Mouse (Mus musculus) hindbrain, embryonic 10.5 days (tissue): ENCODE measurements around the gene Nfx1. TPM values are rescaled to one million over a fixed set of nuclear protein-coding genes. Genes with fewer than 3 reads are reported as not detected.

Experiments
- DNase-seq: peaks from one replicate; pipeline ENCODE4 v3.0.0-alpha.2; 2017; ENCODE audit warnings: low spot score
- H3K27ac ChIP-seq: fragments of 300-500 bp; sonication (generic); 2 replicates; pipeline ENCODE4 v1.5.1; 2016; ENCODE audit warnings: mild to moderate bottlenecking, moderate library complexity
- H3K27me3 ChIP-seq: fragments of 300-500 bp; sonication (generic); 2 replicates; pipeline ENCODE4 v1.6.1; 2016; ENCODE audit warnings: mild to moderate bottlenecking; ENCODE audit not compliant: poor library complexity, insufficient read depth, severe bottlenecking
- H3K36me3 ChIP-seq: fragments of 300-500 bp; sonication (generic); 2 replicates; pipeline ENCODE4 v1.6.1; 2016; ENCODE audit warnings: mild to moderate bottlenecking, moderate library complexity
- H3K4me1 ChIP-seq: fragments of 300-500 bp; sonication (generic); replicated peaks from 2 replicates; pipeline ENCODE4 v1.6.1; 2016; ENCODE audit warnings: mild to moderate bottlenecking
- H3K4me3 ChIP-seq: fragments of 300-500 bp; sonication (generic); 2 replicates; pipeline ENCODE4 v1.5.1; 2016; ENCODE audit warnings: mild to moderate bottlenecking, moderate library complexity
- H3K9me3 ChIP-seq: fragments of 300-500 bp; sonication (generic); 2 replicates; pipeline ENCODE4 v1.6.1; 2016; ENCODE audit warnings: mild to moderate bottlenecking, moderate library complexity
- WGBS: fragments of 180-500 bp; shearing (Covaris S2); methylation state at CpG from one replicate; pipeline ENCODE4 v1.1.7; 2016; 5-methylcytosine and 5-hydroxymethylcytosine counted together
- polyA plus RNA-seq: library from polyadenylated mRNA; unstranded; fragments of >200 nt; fragmentation: Nextera tagmentation; extraction: Ambion mirVana; gene quantifications from 2 replicates; pipeline ENCODE4 v1.2.1, GENCODE M21; 2016

Gene Nfx1
- polyA plus RNA-seq, 1 experiment from 2014 or later: 86.1 TPM

GRCm38 (mm10) chr4:41031242-41031641 lies 60.5 kb downstream of the Nfx1 start:
- Histone ChIP-seq H3K27ac (no peak overlapping the region), H3K9me3 (no peaks in the 10 kb centered on the region), H3K27me3 (no peaks in the 10 kb centered on the region), H3K36me3 (peaks cover 18% of the 10 kb centered on the region), H3K4me3 (no peak overlapping the region), H3K4me1 (peaks cover 13% of the 10 kb centered on the region)
- 76% methylated on average over 3 of the region's 3 CpGs for WGBS
- no peak for DNase-seq

GRCm38 (mm10) chr4:41037942-41038341 lies 67.2 kb downstream of the Nfx1 start:
- Histone ChIP-seq H3K27ac (no peak overlapping the region), H3K4me3 (no peak overlapping the region), H3K4me1 (no peaks in the 10 kb centered on the region), H3K36me3 (no peaks in the 10 kb centered on the region), H3K9me3 (no peaks in the 10 kb centered on the region), H3K27me3 (no peaks in the 10 kb centered on the region)
- 62% methylated on average over 3 of the region's 3 CpGs for WGBS
- no peak for DNase-seq

DNA sequence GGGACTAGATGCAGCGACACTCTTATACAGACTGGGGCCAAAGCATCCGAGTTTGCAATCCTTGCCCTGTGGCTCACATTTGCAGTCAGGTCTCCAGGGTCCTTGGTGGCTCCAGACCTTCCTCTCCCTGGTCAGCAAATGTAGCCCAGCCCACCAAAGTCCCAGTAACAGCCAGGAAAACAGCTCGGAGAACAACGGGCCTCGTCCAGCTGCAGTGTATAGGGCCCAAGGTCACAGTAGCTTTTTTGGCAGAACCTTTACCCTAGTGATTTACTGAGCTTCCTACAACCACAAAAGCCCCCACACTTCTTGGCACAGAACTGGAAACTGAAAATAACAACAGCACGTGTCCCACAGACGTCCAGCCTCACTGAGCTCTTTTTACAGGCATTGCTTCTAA lies 70.3 kb downstream of the Nfx1 start:
- no peaks in the 10 kb centered on the region for H3K9me3 ChIP-seq
- H3K27ac ChIP-seq: no peak overlapping the region
- H3K4me1 ChIP-seq: no peaks in the 10 kb centered on the region
- no peak for DNase-seq
- H3K36me3 ChIP-seq: no peaks in the 10 kb centered on the region
- no peaks in the 10 kb centered on the region for H3K27me3 ChIP-seq
- H3K4me3 ChIP-seq: no peak overlapping the region
- 86% methylated on average over 7 of the region's 7 CpGs for WGBS

DNA sequence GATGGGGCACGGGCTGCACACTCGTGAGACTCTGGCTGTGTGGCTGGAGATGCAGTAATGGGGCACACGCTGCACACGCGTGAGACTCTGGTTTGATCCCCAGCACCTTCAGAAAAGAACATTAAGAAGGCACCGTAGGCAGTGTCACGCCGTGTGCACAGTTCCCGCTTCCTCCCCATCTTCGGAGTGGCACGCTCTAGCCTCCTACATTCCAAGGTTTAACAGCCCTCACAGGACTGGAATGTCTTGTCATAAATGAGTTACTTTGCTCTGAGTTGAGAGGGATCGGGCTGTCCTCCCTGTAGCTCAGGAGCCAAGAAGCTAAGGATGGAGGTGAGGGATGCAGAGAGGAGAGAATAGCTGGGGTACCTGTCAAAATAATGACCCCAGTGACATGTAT lies 72.2 kb downstream of the Nfx1 start:
- Histone ChIP-seq H3K27me3 (no peaks in the 10 kb centered on the region), H3K36me3 (no peaks in the 10 kb centered on the region), H3K27ac (no peak overlapping the region), H3K9me3 (no peaks in the 10 kb centered on the region), H3K4me3 (no peak overlapping the region), H3K4me1 (0 out of 2 replicates have a peak, but pooled peaks cover 4% of the 10 kb centered on the region)
- 90% methylated on average over 12 of the region's 12 CpGs for WGBS
- DNase-seq: no peak

DNA sequence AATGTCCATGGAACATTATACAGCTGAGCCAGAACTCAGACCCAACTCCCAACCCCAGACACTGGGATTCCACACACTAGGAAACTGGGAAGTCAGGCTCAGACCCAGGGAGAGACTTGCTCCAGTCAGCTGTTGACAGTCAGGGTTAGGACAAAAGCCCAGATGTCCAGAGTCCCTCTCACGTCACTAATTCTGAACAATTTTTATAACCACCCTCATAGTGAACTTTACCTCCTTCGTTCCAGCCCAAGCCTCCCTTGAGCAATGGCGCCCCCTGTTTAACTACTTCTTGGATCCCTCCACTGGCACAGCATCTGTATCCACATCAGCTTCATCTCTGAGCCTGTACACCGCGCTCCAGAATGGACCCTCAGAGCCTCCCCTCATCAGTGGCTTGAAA lies 73.3 kb downstream of the Nfx1 start:
- DNase-seq: no peak
- no peaks in the 10 kb centered on the region for H3K9me3 ChIP-seq
- no peaks in the 10 kb centered on the region for H3K36me3 ChIP-seq
- WGBS: 72% methylated on average over 5 of the region's 5 CpGs
- H3K4me3 ChIP-seq: no peak overlapping the region
- H3K27me3 ChIP-seq: no peaks in the 10 kb centered on the region
- H3K27ac ChIP-seq: no peak overlapping the region
- H3K4me1 ChIP-seq: 0 out of 2 replicates have a peak, but pooled peaks cover 4% of the 10 kb centered on the region

- H3K36me3 ChIP-seq: no peaks in the 10 kb centered on the region
- no peaks in the 10 kb centered on the region for H3K27me3 ChIP-seq
- DNase-seq: no peak
- no peak overlapping the region for H3K27ac ChIP-seq
- WGBS: 85% methylated on average over 3 of the region's 3 CpGs
- 0 out of 2 replicates have a peak, but pooled peaks cover 4% of the 10 kb centered on the region for H3K4me1 ChIP-seq
- no peak overlapping the region for H3K4me3 ChIP-seq
- no peaks in the 10 kb centered on the region for H3K9me3 ChIP-seq
Observed at GRCm38 (mm10) chr4:41045288-41045687, 74.6 kb downstream of the Nfx1 start.

DNA sequence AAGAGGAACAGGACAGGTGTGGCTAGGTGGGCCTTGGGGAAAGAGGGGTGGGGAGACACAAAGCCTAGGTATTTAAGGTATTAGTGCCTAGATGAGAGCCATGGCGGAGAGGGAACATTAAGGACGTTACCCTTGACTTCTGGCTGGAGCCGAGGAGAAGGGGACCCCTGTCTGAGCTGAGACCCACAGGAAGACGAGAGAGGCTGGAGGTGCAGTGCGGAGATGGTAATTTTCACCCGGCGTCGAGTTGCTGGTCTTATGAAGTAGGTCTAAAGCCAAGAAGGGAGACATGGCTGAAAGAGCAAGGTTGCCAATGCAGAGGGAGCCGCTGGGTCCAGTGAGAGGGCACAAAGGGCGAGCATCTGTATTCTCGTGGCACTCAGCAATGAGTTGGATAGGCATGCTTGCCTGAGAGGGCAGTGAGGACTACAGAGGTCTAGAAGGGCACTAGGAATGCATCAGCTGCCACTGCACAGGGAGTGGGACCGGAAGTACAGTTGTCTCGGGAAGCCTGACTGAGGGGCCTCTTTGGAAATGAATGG lies 75.6 kb downstream of the Nfx1 start:
- H3K27ac ChIP-seq: no peak overlapping the region
- peaks cover 9% of the 10 kb centered on the region for H3K4me1 ChIP-seq
- H3K9me3 ChIP-seq: no peaks in the 10 kb centered on the region
- no peaks in the 10 kb centered on the region for H3K27me3 ChIP-seq
- H3K36me3 ChIP-seq: no peaks in the 10 kb centered on the region
- 86% methylated on average over 13 of the region's 13 CpGs for WGBS
- H3K4me3 ChIP-seq: no peak overlapping the region
- DNase-seq: no peak

- H3K9me3 ChIP-seq: no peaks in the 10 kb centered on the region
- H3K27ac ChIP-seq: no peak within 1 kb of the TSS
- H3K27me3 ChIP-seq: no peaks in the 10 kb centered on the region
- H3K4me3 ChIP-seq: no peak within 1 kb of the TSS
- no peak for DNase-seq
- H3K36me3 ChIP-seq: no peaks in the 10 kb centered on the region
- peaks cover 9% of the 10 kb centered on the region for H3K4me1 ChIP-seq
- WGBS: 39% methylated on average over 9 of the region's 9 CpGs
Observed at GRCm38 (mm10) chr4:41047524-41048271, 77.0 kb downstream of the Nfx1 start, which contains the start of gene Aqp7. Gene Aqp7, minus strand, starts transcription at chr4:41048139.

DNA sequence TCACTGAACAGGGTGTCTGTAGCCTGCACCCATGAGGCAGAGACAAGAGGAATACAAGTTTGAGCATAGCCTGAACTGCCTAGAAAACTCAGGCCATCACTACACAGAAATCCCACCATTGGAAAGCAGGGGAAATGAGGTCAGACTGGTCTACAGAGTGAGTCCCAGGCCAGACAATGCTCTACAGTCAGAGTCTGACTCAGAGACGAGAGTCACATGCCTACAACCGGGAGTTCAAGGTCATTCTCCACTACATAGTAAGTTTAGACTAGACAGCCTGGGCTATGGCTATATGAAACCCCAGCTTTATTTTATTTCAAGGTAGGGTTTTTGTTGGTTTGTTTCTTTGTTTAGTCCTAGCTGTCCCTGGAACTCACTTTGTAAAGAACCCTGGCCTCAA lies 78.2 kb downstream of the Nfx1 start:
- DNase-seq: no peak
- no peak overlapping the region for H3K4me3 ChIP-seq
- H3K27ac ChIP-seq: no peak overlapping the region
- no peaks in the 10 kb centered on the region for H3K27me3 ChIP-seq
- no peaks in the 10 kb centered on the region for H3K9me3 ChIP-seq
- WGBS: 64% methylated on average over 2 of the region's 2 CpGs
- no peaks in the 10 kb centered on the region for H3K36me3 ChIP-seq
- H3K4me1 ChIP-seq: peaks cover 9% of the 10 kb centered on the region

DNA sequence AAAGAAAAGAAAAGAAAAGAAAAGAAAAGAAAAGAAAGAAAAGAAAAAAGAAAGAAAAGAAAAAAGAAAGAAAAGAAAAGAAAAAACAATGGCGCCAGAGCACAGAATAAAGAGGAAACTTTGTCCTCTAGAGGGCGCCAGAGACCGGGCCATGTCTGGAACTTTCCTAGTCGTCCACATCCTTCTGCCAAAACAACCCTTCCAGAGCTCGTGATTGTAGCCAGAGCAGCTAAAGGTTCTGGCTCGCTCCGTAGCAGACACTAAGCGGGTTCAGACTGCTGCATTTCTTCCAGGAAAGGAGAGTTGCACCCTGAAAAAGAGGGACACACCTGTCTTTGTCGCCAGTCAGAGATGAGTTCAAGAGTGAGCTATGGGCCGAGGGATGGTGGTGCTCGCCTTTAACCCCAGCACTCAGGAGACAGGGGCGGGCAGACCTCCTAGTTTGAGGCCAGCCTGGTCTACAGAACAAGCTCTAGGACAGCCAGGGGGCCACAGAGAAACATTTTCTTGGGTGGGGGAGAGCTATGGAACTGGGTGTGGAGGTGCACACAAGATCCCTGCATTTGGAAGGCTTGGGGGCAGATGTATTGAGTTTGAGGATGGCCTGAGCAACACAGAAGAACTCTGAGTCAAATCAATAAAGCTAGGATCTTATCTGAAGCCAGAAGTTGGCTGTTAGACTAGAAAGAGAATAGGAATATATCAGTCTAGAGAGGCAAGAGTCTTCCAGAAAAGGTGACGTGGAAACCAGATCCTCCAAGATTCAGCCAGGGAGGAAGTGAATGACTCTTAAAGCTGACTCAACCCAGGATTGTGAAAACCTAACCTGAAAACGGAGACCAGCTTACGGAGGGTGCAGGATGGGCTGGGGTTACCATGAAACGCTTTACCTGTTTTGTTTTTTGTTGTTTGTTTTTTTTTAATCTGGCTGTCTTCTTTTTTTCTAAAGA lies 80.3 kb downstream of the Nfx1 start:
- 36% methylated on average over 16 of the region's 16 CpGs for WGBS
- H3K4me3 ChIP-seq: peak overlapping the region; percentile 38
- no peaks in the 10 kb centered on the region for H3K36me3 ChIP-seq
- H3K9me3 ChIP-seq: no peaks in the 10 kb centered on the region
- peaks cover 9% of the 10 kb centered on the region for H3K4me1 ChIP-seq
- H3K27me3 ChIP-seq: no peaks in the 10 kb centered on the region
- H3K27ac ChIP-seq: peak overlapping the region; percentile 74; the same call in 1 of the 2 replicates
- DNase-seq: peak; percentile 84

GRCm38 (mm10) chr4:41051781-41052180 lies 81.1 kb downstream of the Nfx1 start:
- no peaks in the 10 kb centered on the region for H3K9me3 ChIP-seq
- H3K4me1 ChIP-seq: peaks cover 9% of the 10 kb centered on the region
- no peak overlapping the region for H3K4me3 ChIP-seq
- no peaks in the 10 kb centered on the region for H3K36me3 ChIP-seq
- no peak for DNase-seq
- no peaks in the 10 kb centered on the region for H3K27me3 ChIP-seq
- 83% methylated on average over 7 of the region's 7 CpGs for WGBS
- no peak overlapping the region for H3K27ac ChIP-seq

- DNase-seq: no peak
- Histone ChIP-seq H3K36me3 (no peaks in the 10 kb centered on the region), H3K9me3 (no peaks in the 10 kb centered on the region), H3K4me3 (no peak overlapping the region), H3K27ac (no peak overlapping the region), H3K27me3 (no peaks in the 10 kb centered on the region), H3K4me1 (peaks cover 4% of the 10 kb centered on the region)
- 82% methylated on average over 13 of the region's 13 CpGs for WGBS
Observed at GRCm38 (mm10) chr4:41055111-41055510, 84.4 kb downstream of the Nfx1 start.

- H3K36me3 ChIP-seq: no peaks in the 10 kb centered on the region
- no peaks in the 10 kb centered on the region for H3K4me1 ChIP-seq
- no peak overlapping the region for H3K4me3 ChIP-seq
- 39% methylated on average over 1 of the region's 1 CpGs for WGBS
- no peaks in the 10 kb centered on the region for H3K9me3 ChIP-seq
- no peaks in the 10 kb centered on the region for H3K27me3 ChIP-seq
- DNase-seq: no peak
- no peak overlapping the region for H3K27ac ChIP-seq
Observed at GRCm38 (mm10) chr4:41056253-41056652, 85.5 kb downstream of the Nfx1 start.
